Mouse (Mus musculus) cerebellum, adult 2 months (tissue): ENCODE data around the gene Cmtm2b. TPM values are rescaled to one million over a fixed set of nuclear protein-coding genes. Genes with fewer than 3 reads are reported as not detected.

ENCODE experiments used
- DNase-seq, 2 experiments: peaks; one replicate each; pipeline ENCODE4 v3.0.0; 2021
- H3K27ac ChIP-seq: fragments of 200-500 bp; 2 replicates; pipeline ENCODE4 v1.5.1; 2012; ENCODE audit warnings: low read length, control low read depth, inconsistent platforms; ENCODE audit not compliant: insufficient read depth
- H3K27me3 ChIP-seq: fragments of 200-500 bp; 2 replicates; pipeline ENCODE4 v1.6.1; 2012; ENCODE audit warnings: inconsistent platforms, mild to moderate bottlenecking, low read length, moderate library complexity; ENCODE audit not compliant: control insufficient read depth, insufficient read depth
- H3K4me1 ChIP-seq: fragments of 200-500 bp; 2 replicates; pipeline ENCODE4 v1.6.1; 2011; ENCODE audit warnings: low read length; ENCODE audit not compliant: control insufficient read depth, insufficient read depth
- H3K4me3 ChIP-seq: fragments of 200-500 bp; replicated peaks from 2 replicates; pipeline ENCODE3; 2011; ENCODE audit warnings: mild to moderate bottlenecking, low read depth, low read length, control low read depth; ENCODE audit not compliant: insufficient read depth
- CTCF ChIP-seq: fragments of 200-500 bp; IDR thresholded peaks from 2 replicates; pipeline ENCODE4 v1.5.1; 2011; ENCODE audit warnings: low read depth, mild to moderate bottlenecking, control low read depth, low read length, moderate library complexity, borderline replicate concordance; ENCODE audit not compliant: insufficient read depth
- POLR2A ChIP-seq: fragments of 200-500 bp; IDR thresholded peaks from 2 replicates; pipeline ENCODE4 v1.6.1; 2011; ENCODE audit warnings: low read length, control low read depth, borderline replicate concordance; ENCODE audit not compliant: insufficient read depth
- WGBS: fragments of 180-500 bp; shearing (Covaris S2); methylation state at CpG from one replicate; pipeline ENCODE4 v1.1.7; 2018; 5-methylcytosine and 5-hydroxymethylcytosine counted together
- polyA plus RNA-seq: library from polyadenylated mRNA; depleted of rRNA; stranded (reverse); fragments of >200 nt; gene quantifications from 2 replicates; pipeline ENCODE4 v1.2.3, GENCODE M21; 2012

The Cmtm2b gene
- polyA plus RNA-seq, 1 experiment = not detected

DNA sequence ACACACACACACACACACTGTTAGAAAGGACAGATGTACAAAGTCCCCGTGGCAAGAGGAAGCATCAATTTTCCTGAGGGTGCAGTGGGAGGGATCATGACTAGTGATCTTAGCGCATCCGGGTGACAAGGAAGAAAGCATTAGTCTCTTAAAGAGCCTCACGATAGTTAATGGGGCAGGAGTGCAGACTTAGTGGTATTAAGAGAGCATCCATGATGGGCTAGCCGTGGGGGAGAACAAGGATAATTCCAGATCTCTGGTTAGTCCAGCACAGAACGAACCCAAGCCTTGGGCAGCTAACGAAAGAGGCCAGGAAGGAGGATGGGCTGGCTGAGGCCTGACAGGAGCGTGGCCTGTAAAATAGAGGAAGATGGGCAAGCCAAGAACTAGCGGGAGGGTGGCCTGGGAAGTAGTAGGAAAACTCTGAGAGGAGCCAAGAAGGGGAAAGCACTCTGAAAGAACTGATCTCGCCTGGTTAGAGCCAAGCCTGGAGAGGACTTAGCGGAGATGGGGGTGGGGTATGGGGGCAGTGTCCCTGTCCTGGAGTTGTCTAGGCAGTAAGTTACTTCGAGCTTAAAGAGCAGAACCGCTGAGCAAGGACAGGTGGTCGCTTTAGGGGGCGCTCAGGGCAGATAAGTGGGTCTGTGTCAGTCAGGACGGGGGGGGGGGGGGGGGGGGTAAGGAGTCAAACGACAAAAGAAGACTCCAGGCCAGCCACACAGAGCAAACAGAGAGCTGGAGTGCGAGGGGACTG, 17.4 kb downstream of the Cmtm2b start, which contains the start of gene Cmtm3:
Gene Cmtm3, plus strand, starts transcription at position 182 of the 754 bp plus-strand sequence.
- H3K27ac ChIP-seq = no peak within 1 kb of the TSS
- 36% methylated on average over 17 of the region's 18 CpGs for WGBS

DNA sequence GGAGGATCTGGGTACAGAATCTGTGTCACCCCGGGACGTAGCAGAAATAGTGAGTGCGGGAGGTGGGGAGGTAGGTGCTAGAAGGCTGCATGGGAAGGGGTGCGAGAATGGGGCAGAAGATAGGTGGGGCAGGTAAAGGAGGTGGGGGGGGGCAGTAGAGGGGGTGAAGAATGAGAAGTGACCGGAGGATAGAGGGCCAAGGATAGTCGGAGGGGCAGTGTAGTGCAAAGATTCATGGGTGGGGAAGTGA, 17.9 kb downstream of the Cmtm2b start:
- WGBS = 8% methylated on average over 6 of the region's 6 CpGs
- Histone ChIP-seq H3K4me3 (peak overlapping the region; percentile 61), H3K27ac (no peak overlapping the region), H3K27me3 (no peaks in the 10 kb centered on the region), H3K4me1 (peaks cover 8% of the 10 kb centered on the region; the same call in 1 of the 2 replicates)
- no peak for DNase-seq
- TF ChIP-seq CTCF (no peak), POLR2A (no peak)

More for the DNA sequence above, 17.4 kb downstream of the Cmtm2b start, which contains the start of gene Cmtm3:
- H3K4me3 ChIP-seq = peak within 1 kb of the TSS; percentile 61
- peaks cover 8% of the 10 kb centered on the region; the same call in 1 of the 2 replicates for H3K4me1 ChIP-seq
- no peaks in the 10 kb centered on the region for H3K27me3 ChIP-seq
- peak in 1 of 2 experiments; percentile 27 for DNase-seq
- TF ChIP-seq CTCF (no peak), POLR2A (no peak)

GRCm38 (mm10) chr8:104340233-104341105, 18.4 kb downstream of the Cmtm2b start:
- peaks cover 8% of the 10 kb centered on the region; the same call in 1 of the 2 replicates for H3K4me1 ChIP-seq
- DNase-seq = peak; percentile 52 to 55
- H3K27ac ChIP-seq = no peak overlapping the region
- no peaks in the 10 kb centered on the region for H3K27me3 ChIP-seq
- under 1% methylated on average over 53 of the region's 54 CpGs for WGBS
- H3K4me3 ChIP-seq = peak overlapping the region; percentile 61
- 0 out of 2 replicates have a peak, but pooled peaks have one; percentile 11 for TF ChIP-seq CTCF
- no peak for TF ChIP-seq POLR2A

- WGBS = 3% methylated on average over 24 of the region's 24 CpGs
- peak in 1 of 2 experiments; percentile 24 for DNase-seq
- no peaks in the 10 kb centered on the region for H3K27me3 ChIP-seq
- H3K4me3 ChIP-seq = peak overlapping the region; percentile 61
- TF ChIP-seq POLR2A (no peak), CTCF (no peak)
- peaks cover 8% of the 10 kb centered on the region; the same call in 1 of the 2 replicates for H3K4me1 ChIP-seq
- H3K27ac ChIP-seq = no peak overlapping the region
Measured at GRCm38 (mm10) chr8:104341106-104341561, 19.1 kb downstream of the Cmtm2b start.

GRCm38 (mm10) chr8:104341678-104342077, 19.6 kb downstream of the Cmtm2b start:
- H3K4me1 ChIP-seq = peaks cover 8% of the 10 kb centered on the region; the same call in 1 of the 2 replicates
- H3K27ac ChIP-seq = no peak overlapping the region
- WGBS = 54% methylated on average over 6 of the region's 6 CpGs
- no peak overlapping the region for H3K4me3 ChIP-seq
- DNase-seq = no peak
- TF ChIP-seq POLR2A (no peak), CTCF (no peak)
- no peaks in the 10 kb centered on the region for H3K27me3 ChIP-seq

- Histone ChIP-seq H3K27ac (no peak overlapping the region), H3K4me3 (no peak overlapping the region), H3K27me3 (no peaks in the 10 kb centered on the region), H3K4me1 (peaks cover 8% of the 10 kb centered on the region; the same call in 1 of the 2 replicates)
- WGBS = 93% methylated on average over 5 of the region's 5 CpGs
- no peak for DNase-seq
- no peak for TF ChIP-seq POLR2A
- TF ChIP-seq CTCF = no peak
Measured at GRCm38 (mm10) chr8:104342426-104342825, 20.4 kb downstream of the Cmtm2b start.

DNA sequence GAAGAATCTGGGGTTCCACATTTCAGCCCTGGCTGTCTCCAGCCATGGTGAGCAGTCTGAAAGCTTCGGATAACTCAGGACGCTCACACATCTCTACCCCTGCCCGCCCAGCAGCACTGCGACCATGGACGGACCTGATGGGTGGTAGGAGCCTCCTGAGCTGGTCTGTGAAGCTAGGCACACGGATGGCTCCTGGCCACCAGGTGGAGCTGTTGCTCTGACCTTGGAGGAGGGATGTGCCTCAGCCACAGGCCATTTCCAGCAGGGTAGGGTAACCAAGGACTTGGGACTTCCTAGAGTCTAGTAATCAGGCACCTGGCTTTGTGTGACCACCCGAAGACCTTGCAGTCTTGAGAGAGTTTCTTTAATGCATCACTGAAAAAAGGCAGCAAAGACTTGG, 21.9 kb downstream of the Cmtm2b start:
- TF ChIP-seq CTCF (peak; percentile 100), POLR2A (no peak)
- 10% methylated on average over 7 of the region's 7 CpGs for WGBS
- Histone ChIP-seq H3K4me3 (no peak overlapping the region), H3K4me1 (peaks cover 8% of the 10 kb centered on the region; the same call in 1 of the 2 replicates), H3K27me3 (no peaks in the 10 kb centered on the region), H3K27ac (no peak overlapping the region)
- DNase-seq = peak; percentile 85 to 93

GRCm38 (mm10) chr8:104344622-104345021, 22.6 kb downstream of the Cmtm2b start:
- H3K4me3 ChIP-seq = no peak overlapping the region
- H3K27me3 ChIP-seq = no peaks in the 10 kb centered on the region
- no peak for DNase-seq
- H3K27ac ChIP-seq = no peak overlapping the region
- WGBS = 87% methylated on average over 5 of the region's 5 CpGs
- TF ChIP-seq CTCF = no peak
- TF ChIP-seq POLR2A = no peak
- peaks cover 8% of the 10 kb centered on the region; the same call in 1 of the 2 replicates for H3K4me1 ChIP-seq
